Mouse (Mus musculus) gastrocnemius, postnatal 4 days (tissue): ENCODE measurements at regions not wholly inside any gene's neighbourhood (a gene's known extent, or its start where the extent isn't known, plus 50 kb on each side); places are given as distances from the start of the nearest gene placed in this dataset.

Experiments used
- DNase-seq, 2 experiments: peaks; one replicate each; pipeline ENCODE4 v3.0.0; 2021 to 2022; ENCODE audit warnings: low spot score in 2 of 2, mixed read lengths in 2 of 2

- DNase-seq: no peak
Measured at GRCm38 (mm10) chr10:37325514-37326167, 186.9 kb upstream of the Marcks start.

- DNase-seq: no peak
Measured at GRCm38 (mm10) chr10:37323689-37324088, 185.0 kb upstream of the Marcks start.

GRCm38 (mm10) chr10:37322809-37323208, 184.1 kb upstream of the Marcks start:
- DNase-seq: no peak

DNA sequence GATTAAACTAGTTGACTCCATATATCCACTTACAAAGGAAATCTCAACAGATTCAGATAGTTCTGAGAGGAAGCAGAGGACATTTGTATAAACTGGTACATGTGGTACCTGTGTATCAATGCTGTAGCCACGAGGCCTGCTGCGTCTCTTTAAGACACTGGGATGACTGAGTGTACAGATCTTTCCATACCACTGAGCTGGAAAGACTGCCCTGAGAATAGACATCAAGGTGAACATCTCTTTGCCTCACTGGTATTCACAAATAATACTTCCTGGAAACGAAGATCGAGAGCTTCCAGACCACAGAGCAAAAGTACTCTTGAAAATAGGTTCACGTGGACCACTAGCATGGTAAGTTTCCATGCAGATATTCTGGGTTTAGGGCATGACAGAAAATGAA, 183.6 kb upstream of the Marcks start:
- DNase-seq: no peak

GRCm38 (mm10) chr10:37321171-37321570, 182.5 kb upstream of the Marcks start:
- DNase-seq: no peak

DNA sequence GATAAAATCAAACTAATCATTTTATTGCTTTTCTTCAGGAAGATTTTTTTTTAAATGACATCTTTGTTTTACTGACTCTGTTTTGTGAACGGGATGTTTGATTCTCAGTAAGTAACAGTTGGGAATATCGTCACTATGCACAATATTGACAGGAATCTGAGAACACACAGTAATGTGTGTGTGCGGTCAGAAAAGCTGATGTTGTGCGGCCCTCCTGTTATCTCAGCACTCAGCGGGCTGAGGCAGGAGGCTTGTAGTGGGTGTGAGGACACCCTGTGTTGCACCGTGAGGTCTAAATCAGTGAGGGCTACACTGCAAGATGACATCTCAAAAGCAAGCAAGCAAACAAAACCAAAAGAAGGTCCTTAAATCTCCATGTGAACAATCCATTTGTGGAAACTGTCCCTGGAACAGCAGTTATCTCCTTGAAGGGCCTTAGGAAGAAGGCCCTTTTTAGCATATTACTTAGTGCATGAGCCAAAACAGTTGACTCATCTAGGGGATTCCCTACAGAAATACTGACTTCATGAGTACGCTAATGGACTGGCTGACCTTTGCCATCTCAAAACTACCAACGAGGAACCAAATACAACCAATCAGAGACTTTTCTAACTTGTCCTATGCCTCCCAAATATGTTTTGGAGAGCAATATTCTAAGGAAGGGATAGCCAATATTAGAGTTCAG, 181.2 kb upstream of the Marcks start:
- no peak for DNase-seq

GRCm38 (mm10) chr10:37316701-37317100, 178.0 kb upstream of the Marcks start:
- no peak for DNase-seq

DNA sequence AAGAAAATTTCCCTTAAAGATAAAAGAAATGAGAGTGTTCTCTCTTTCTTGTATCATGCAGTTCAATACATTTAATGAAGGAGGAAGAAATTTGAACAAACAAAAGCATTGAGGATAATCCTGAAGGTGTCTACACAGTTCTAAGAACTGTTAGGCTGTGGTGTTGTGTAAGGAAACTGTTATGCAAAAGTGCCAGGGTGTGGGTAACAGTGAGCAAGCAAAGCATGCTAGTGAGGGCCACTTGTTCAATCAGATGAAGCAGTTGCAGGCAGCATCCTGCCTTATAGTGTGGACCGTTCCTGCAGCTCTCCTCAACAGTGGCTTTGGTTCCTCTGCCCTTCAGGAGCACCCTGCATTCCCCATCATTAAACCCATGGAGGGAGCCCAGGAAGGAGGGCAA, 177.1 kb upstream of the Marcks start:
- no peak for DNase-seq

GRCm38 (mm10) chr10:37314746-37315430, 176.2 kb upstream of the Marcks start:
- DNase-seq: peak in 1 of 2 experiments; percentile 35

DNA sequence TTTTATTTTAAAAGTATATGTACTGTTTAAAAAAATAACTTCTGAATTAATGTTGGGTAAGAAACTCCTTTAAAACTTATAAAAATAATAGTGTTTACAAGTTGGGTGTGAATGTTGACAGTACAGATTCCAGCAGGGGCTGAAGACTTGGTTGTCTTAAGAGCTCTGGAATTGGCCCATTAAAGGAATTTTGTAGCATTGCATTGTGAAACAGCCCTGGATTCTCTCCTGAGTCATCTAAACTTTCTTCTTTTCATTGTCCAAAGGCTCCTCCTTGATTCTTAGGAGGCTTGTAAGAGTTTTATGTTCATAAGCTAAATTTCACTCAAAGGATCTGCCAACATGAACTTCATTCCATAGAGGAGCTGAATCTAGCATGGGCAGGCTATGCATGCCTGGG, 174.7 kb upstream of the Marcks start:
- no peak for DNase-seq

DNA sequence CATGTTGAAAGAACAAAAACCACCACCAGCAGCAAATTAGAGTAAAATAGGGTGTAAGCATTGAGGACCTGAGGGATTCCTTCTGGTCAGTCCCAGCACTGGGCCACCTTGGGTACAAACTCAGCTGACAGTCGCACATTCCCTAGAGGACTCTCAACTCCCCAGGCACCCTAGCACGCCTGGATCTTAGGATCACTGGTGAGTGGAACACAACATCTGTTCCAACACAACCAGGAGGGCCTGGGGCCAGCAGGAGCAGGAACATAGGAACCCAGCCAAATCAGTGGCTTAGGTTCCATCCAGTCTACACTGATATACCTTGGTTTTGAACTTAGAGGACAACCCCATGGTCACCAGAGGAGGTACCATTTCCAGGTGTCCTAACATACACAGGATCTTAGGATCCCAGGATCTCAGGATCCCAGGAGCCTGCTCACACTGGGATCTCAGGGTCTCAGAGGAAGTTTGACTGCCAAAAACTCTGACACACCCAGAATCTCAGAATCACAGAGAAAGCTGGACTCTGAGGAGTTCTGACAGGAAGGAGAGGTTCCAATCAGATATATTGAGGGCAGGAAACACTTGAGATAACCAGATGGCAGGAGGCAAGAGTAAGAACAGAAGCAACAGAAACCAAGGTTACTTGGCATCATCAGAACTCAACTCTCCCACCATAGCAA, 171.7 kb upstream of the Marcks start:
- DNase-seq: no peak

DNA sequence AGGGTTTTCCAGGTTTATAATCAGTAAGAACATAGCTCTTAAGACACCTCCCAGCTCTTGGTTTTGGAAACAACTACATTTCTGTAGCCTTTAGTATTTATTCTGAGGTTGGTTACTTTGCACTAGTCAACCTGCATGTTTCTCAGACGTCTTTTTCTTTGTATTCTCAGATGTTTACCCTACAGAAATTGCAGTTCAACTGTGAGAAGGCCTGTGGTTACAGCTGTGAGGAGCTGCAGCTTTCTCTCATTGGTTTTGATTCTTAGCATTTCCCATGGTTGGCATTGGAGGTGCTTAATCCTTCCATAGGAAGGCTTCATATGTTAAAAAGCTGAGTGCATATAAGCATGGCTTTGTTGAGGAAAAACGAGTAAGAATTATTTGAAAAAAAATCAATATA, 165.9 kb upstream of the Marcks start:
- DNase-seq: no peak

DNA sequence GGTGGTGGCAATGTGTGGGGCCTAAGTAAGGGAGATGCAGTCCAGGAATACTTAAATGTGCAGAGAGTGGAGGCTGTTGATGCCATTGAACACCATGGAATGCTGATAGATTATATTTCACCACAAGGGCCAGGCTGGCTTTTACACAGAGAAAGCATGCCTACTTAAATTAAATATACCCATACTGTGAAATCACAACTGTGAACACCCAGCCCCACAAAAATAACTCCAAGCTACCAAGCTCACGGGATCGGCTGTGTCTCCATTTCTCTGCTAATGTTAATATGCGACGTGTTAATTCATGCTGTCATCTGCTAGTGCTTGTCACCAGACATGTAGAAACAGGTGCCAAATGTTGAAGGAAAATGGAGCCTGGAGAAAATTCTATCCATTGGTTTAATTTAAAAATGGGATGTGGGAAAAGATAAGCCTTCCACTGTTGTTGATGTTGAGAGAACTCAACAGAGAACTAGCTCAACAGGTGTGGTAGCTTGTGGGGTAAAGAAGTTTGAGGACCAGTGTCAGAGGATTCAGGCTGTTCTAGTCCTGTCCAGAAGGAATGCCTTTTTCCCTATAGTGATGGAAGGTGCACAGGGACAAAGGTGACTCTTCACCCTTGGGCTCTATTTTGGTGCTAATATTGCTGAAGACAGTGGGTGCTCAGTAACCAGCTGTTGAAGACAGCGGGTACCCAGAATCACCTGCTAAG, 161.6 kb upstream of the Marcks start:
- no peak for DNase-seq

- DNase-seq: no peak
Measured at GRCm38 (mm10) chr10:37298689-37299421, 160.1 kb upstream of the Marcks start.

DNA sequence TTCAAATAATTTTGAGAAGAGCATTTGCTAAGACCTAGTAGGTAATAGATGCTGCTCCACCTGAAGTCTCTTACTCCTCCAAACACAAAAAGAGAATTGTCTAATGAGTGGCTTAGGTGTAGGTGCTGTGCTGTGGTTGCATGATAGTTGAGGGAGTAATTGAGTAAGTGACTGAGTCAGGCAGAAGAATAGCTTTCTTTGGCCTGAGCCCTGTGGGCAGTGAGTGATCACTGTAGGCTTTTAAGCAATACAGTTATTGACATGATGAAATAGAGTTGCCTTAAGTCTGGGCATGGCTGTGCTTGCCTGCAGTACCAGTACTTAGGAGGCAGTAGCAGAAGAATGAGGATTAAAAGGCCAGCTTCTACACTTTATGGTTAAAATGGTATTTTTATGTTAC, 155.5 kb upstream of the Marcks start:
- no peak for DNase-seq

DNA sequence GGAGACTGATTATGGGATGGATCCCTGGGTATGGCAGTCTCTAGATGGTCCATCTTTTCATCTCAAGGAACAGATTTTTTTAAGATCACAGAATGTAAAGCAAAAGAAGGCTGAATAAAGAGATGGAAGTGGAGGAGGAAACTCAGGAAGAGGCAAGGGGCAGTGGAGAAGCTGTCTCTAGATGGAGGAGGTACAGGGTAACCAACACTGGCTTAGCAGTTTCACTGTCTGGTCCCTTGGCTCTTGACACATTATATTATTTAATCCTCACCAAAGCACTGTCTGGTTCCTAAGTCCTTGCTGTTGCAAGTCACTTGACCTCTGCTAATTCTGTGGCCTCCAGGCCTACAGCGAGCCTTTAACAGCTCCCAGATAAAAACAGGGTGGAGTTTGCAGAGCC, 154.6 kb upstream of the Marcks start:
- no peak for DNase-seq

GRCm38 (mm10) chr10:37291639-37292495, 153.1 kb upstream of the Marcks start:
- DNase-seq: no peak

- no peak for DNase-seq
Measured at GRCm38 (mm10) chr10:37289964-37290704, 151.4 kb upstream of the Marcks start.

DNA sequence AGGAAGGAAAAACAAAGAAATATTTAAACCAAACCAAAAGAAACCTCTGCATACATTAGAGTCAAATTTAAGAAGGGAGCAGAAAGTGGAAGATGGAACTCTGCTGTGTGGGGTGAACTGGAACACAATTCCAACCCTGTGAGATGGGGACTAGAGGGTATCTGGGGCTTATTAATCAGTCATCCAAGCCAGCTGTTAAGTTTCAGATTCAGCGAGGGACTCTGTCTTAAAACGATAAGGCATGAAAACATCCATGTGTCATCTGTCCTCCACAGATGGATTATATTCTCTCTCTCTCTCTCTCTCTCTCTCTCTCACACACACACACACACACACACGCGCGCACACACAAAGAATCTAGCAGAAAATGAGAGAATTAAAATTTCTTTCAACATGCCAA, 147.6 kb upstream of the Marcks start:
- DNase-seq: no peak
